Mouse (Mus musculus) G1E (cell line): Measurements from ENCODE around the gene Rps6ka5.

Source experiments
- CTCF ChIP-seq: IDR thresholded peaks from 2 replicates; pipeline ENCODE4 v1.5.1; 2012; ENCODE audit warnings: low read depth, low read length, inconsistent platforms, mixed read lengths
- GATA1 ChIP-seq: IDR thresholded peaks from 2 replicates; pipeline ENCODE4 v1.6.1; 2012; ENCODE audit warnings: borderline replicate concordance, low read length, inconsistent platforms, mixed read lengths
- POLR2AphosphoS5 ChIP-seq: IDR thresholded peaks from 2 replicates; pipeline ENCODE4 v1.6.1; 2012; ENCODE audit warnings: low read depth, low read length, inconsistent platforms; ENCODE audit not compliant: insufficient replicate concordance

DNA sequence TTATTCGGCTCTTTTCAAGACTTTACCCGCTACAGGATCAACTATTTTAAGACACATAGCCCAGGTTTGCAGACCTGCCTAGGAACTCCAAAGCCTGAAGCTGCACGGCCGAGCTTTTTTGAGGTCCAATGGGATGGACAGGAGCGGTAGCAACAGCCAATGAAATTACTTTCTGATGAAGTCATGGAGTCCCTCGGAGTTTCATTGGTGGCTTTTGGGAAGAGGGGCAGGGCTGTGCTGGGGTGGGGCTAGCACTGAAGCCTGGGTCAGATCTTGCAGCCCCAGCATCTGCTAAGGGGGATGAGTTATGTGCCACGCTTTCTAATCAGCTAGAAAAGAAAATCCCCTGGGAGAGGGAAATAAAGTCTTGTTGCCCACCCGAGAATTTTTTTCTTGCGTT, 199.0 kb downstream of the Rps6ka5 start:
- TF ChIP-seq CTCF = no peak
- TF ChIP-seq GATA1 = no peak
- no peak for TF ChIP-seq POLR2AphosphoS5
